Mouse (Mus musculus) midbrain, embryonic 16.5 days (tissue): ENCODE measurements at regions not wholly inside any gene's neighbourhood (a gene's known extent, or its start where the extent isn't known, plus 50 kb on each side); places are given as distances from the start of the nearest gene placed in this dataset.

ENCODE experiments used
- ATAC-seq: fragments of 200-750 bp; cut with Nextera tagmentation; 2 replicates; pipeline ENCODE4 v1.8.0; 2017; ENCODE audit warnings: moderate TSS enrichment
- H3K27ac ChIP-seq: fragments of 300-500 bp; sonication (generic); 2 replicates; pipeline ENCODE4 v1.5.1; 2014; ENCODE audit warnings: mild to moderate bottlenecking, low read length, mixed read lengths
- H3K27me3 ChIP-seq: fragments of 300-500 bp; sonication (generic); 2 replicates; pipeline ENCODE4 v1.6.1; 2014; ENCODE audit warnings: low read depth, low read length, mixed read lengths; ENCODE audit not compliant: control insufficient read depth, insufficient read depth
- H3K36me3 ChIP-seq: fragments of 300-500 bp; sonication (generic); 2 replicates; pipeline ENCODE4 v1.6.1; 2014; ENCODE audit warnings: mild to moderate bottlenecking, low read length, moderate library complexity, mixed read lengths; ENCODE audit not compliant: control insufficient read depth, insufficient read depth
- H3K4me1 ChIP-seq: fragments of 300-500 bp; sonication (generic); 2 replicates; pipeline ENCODE4 v1.6.1; 2014; ENCODE audit warnings: mild to moderate bottlenecking, low read length, mixed read lengths; ENCODE audit not compliant: control insufficient read depth, insufficient read depth
- H3K4me2 ChIP-seq: fragments of 300-500 bp; sonication (generic); 2 replicates; pipeline ENCODE4 v1.6.1; 2014; ENCODE audit warnings: mild to moderate bottlenecking, low read length, mixed read lengths
- H3K4me3 ChIP-seq: fragments of 300-500 bp; sonication (generic); 2 replicates; pipeline ENCODE4 v1.5.1; 2014; ENCODE audit warnings: low read depth, mild to moderate bottlenecking, low read length, moderate library complexity, mixed read lengths
- H3K9ac ChIP-seq: fragments of 300-500 bp; sonication (generic); 2 replicates; pipeline ENCODE4 v1.6.1; 2014; ENCODE audit warnings: low read depth, low read length, mixed read lengths
- H3K9me3 ChIP-seq: fragments of 300-500 bp; sonication (generic); replicated peaks from 2 replicates; pipeline ENCODE4 v1.6.1; 2014; ENCODE audit warnings: mild to moderate bottlenecking, low read length, mixed read lengths; ENCODE audit not compliant: control insufficient read depth, poor library complexity, severe bottlenecking
- WGBS: fragments of 180-500 bp; shearing (Covaris S2); extraction: QIAGEN DNeasy Blood & Tissue Kit; methylation state at CpG from one replicate; pipeline ENCODE4 v1.1.7; 2014; 5-methylcytosine and 5-hydroxymethylcytosine counted together

- WGBS, result 72% methylated on average over 3 of the region's 3 CpGs
Observed at GRCm38 (mm10) chr3:144307557-144307956, 102.5 kb upstream of the Lmo4 start.

GRCm38 (mm10) chr3:144305456-144305855 lies 100.4 kb upstream of the Lmo4 start:
- Histone ChIP-seq H3K4me3 (no peak overlapping the region), H3K27ac (no peak overlapping the region), H3K27me3 (no peaks in the 10 kb centered on the region), H3K9ac (no peak overlapping the region), H3K9me3 (no peaks in the 10 kb centered on the region), H3K4me1 (no peaks in the 10 kb centered on the region), H3K4me2 (no peak overlapping the region), H3K36me3 (no peaks in the 10 kb centered on the region)
- 68% methylated on average over 4 of the region's 4 CpGs for WGBS
- no peak for ATAC-seq

More at GRCm38 (mm10) chr3:144307557-144307956, 102.5 kb upstream of the Lmo4 start:
- Histone ChIP-seq H3K27me3 (no peaks in the 10 kb centered on the region), H3K9me3 (no peaks in the 10 kb centered on the region), H3K4me2 (no peak overlapping the region), H3K27ac (no peak overlapping the region), H3K9ac (no peak overlapping the region), H3K4me3 (no peak overlapping the region), H3K36me3 (no peaks in the 10 kb centered on the region), H3K4me1 (no peaks in the 10 kb centered on the region)
- no peak for ATAC-seq

GRCm38 (mm10) chr3:144304924-144305323 lies 99.9 kb upstream of the Lmo4 start:
- WGBS, result 29% methylated on average over 4 of the region's 4 CpGs
- Histone ChIP-seq H3K36me3 (no peaks in the 10 kb centered on the region), H3K9ac (no peak overlapping the region), H3K27ac (no peak overlapping the region), H3K27me3 (no peaks in the 10 kb centered on the region), H3K9me3 (no peaks in the 10 kb centered on the region), H3K4me3 (no peak overlapping the region), H3K4me2 (no peak overlapping the region), H3K4me1 (no peaks in the 10 kb centered on the region)
- 0 out of 2 replicates have a peak, but pooled peaks have one; percentile 36 for ATAC-seq

- ATAC-seq, result no peak
- no peaks in the 10 kb centered on the region for H3K36me3 ChIP-seq
- H3K4me1 ChIP-seq, result no peaks in the 10 kb centered on the region
- no peak overlapping the region for H3K4me2 ChIP-seq
- no peaks in the 10 kb centered on the region for H3K9me3 ChIP-seq
- no peaks in the 10 kb centered on the region for H3K27me3 ChIP-seq
- H3K9ac ChIP-seq, result no peak overlapping the region
- no peak overlapping the region for H3K4me3 ChIP-seq
- WGBS, result 84% methylated on average over 3 of the region's 3 CpGs
- no peak overlapping the region for H3K27ac ChIP-seq
Observed at GRCm38 (mm10) chr3:144302626-144303025, 97.6 kb upstream of the Lmo4 start.

- no peak overlapping the region for H3K4me3 ChIP-seq
- ATAC-seq, result no peak
- no peak overlapping the region for H3K9ac ChIP-seq
- no peaks in the 10 kb centered on the region for H3K27me3 ChIP-seq
- 91% methylated on average over 3 of the region's 3 CpGs for WGBS
- H3K4me2 ChIP-seq, result no peak overlapping the region
- no peak overlapping the region for H3K27ac ChIP-seq
- no peaks in the 10 kb centered on the region for H3K9me3 ChIP-seq
- H3K4me1 ChIP-seq, result no peaks in the 10 kb centered on the region
- H3K36me3 ChIP-seq, result no peaks in the 10 kb centered on the region
Observed at GRCm38 (mm10) chr3:144301068-144301467, 96.0 kb upstream of the Lmo4 start.

- no peak overlapping the region for H3K4me3 ChIP-seq
- no peaks in the 10 kb centered on the region for H3K9me3 ChIP-seq
- 93% methylated on average over 5 of the region's 5 CpGs for WGBS
- H3K27ac ChIP-seq, result no peak overlapping the region
- H3K9ac ChIP-seq, result no peak overlapping the region
- no peak overlapping the region for H3K4me2 ChIP-seq
- H3K27me3 ChIP-seq, result no peaks in the 10 kb centered on the region
- H3K36me3 ChIP-seq, result no peaks in the 10 kb centered on the region
- H3K4me1 ChIP-seq, result no peaks in the 10 kb centered on the region
- ATAC-seq, result no peak
Observed at GRCm38 (mm10) chr3:144299239-144299638, 94.2 kb upstream of the Lmo4 start.

- no peaks in the 10 kb centered on the region for H3K4me1 ChIP-seq
- H3K4me2 ChIP-seq, result no peak overlapping the region
- ATAC-seq, result no peak; the same call in 1 of the 2 replicates
- H3K4me3 ChIP-seq, result no peak overlapping the region
- no peaks in the 10 kb centered on the region for H3K27me3 ChIP-seq
- no peak overlapping the region for H3K27ac ChIP-seq
- H3K9me3 ChIP-seq, result no peaks in the 10 kb centered on the region
- no peaks in the 10 kb centered on the region for H3K36me3 ChIP-seq
- 79% methylated on average over 3 of the region's 3 CpGs for WGBS
- no peak overlapping the region for H3K9ac ChIP-seq
Observed at GRCm38 (mm10) chr3:144289489-144289888, 84.5 kb upstream of the Lmo4 start.

GRCm38 (mm10) chr3:144286100-144286499 lies 81.1 kb upstream of the Lmo4 start:
- Histone ChIP-seq H3K9ac (no peak overlapping the region), H3K4me1 (no peaks in the 10 kb centered on the region), H3K36me3 (no peaks in the 10 kb centered on the region), H3K27me3 (no peaks in the 10 kb centered on the region), H3K4me2 (no peak overlapping the region), H3K4me3 (no peak overlapping the region), H3K27ac (no peak overlapping the region), H3K9me3 (no peaks in the 10 kb centered on the region)
- no peak for ATAC-seq
- WGBS, result 93% methylated on average over 8 of the region's 8 CpGs

- no peak overlapping the region for H3K9ac ChIP-seq
- no peak for ATAC-seq
- no peaks in the 10 kb centered on the region for H3K9me3 ChIP-seq
- H3K4me1 ChIP-seq, result no peaks in the 10 kb centered on the region
- 88% methylated on average over 3 of the region's 3 CpGs for WGBS
- no peak overlapping the region for H3K4me3 ChIP-seq
- no peaks in the 10 kb centered on the region for H3K27me3 ChIP-seq
- no peak overlapping the region for H3K27ac ChIP-seq
- no peak overlapping the region for H3K4me2 ChIP-seq
- no peaks in the 10 kb centered on the region for H3K36me3 ChIP-seq
Observed at GRCm38 (mm10) chr3:144284326-144284725, 79.3 kb upstream of the Lmo4 start.

GRCm38 (mm10) chr3:144273115-144273514 lies 68.1 kb upstream of the Lmo4 start:
- 73% methylated on average over 5 of the region's 5 CpGs for WGBS
- no peak overlapping the region for H3K27ac ChIP-seq
- H3K9ac ChIP-seq, result no peak overlapping the region
- no peaks in the 10 kb centered on the region for H3K27me3 ChIP-seq
- H3K4me3 ChIP-seq, result no peak overlapping the region
- ATAC-seq, result no peak
- H3K4me2 ChIP-seq, result no peak overlapping the region
- no peaks in the 10 kb centered on the region for H3K9me3 ChIP-seq
- H3K36me3 ChIP-seq, result no peaks in the 10 kb centered on the region
- H3K4me1 ChIP-seq, result no peaks in the 10 kb centered on the region
